Mouse (Mus musculus) testis, postnatal 10 days (tissue): ENCODE measurements at regions not wholly inside any gene's neighbourhood (a gene's known extent, or its start where the extent isn't known, plus 50 kb on each side); places are given as distances from the start of the nearest gene placed in this dataset.
"Not testable (repeated sequence)": the region's sequence is repeated elsewhere in the genome, so short reads cannot be mapped to it uniquely, and the experiment has no call there.

Experiments
- DNase-seq: peaks from one replicate; pipeline ENCODE4 v3.0.0; 2021; ENCODE audit warnings: low spot score

GRCm38 (mm10) chr5:148776796-148777659, 152.1 kb downstream of the Katnal1 start:
- DNase-seq = no peak

GRCm38 (mm10) chr5:148775232-148775631, 153.9 kb downstream of the Katnal1 start:
- DNase-seq = no peak

GRCm38 (mm10) chr5:148774446-148774845, 154.7 kb downstream of the Katnal1 start:
- DNase-seq = no peak

GRCm38 (mm10) chr5:148769452-148769851, 159.7 kb downstream of the Katnal1 start:
- no peak for DNase-seq

- no peak for DNase-seq
Measured at GRCm38 (mm10) chr5:148768346-148768745, 160.8 kb downstream of the Katnal1 start.

- no peak for DNase-seq
Measured at GRCm38 (mm10) chr5:148765993-148766392, 163.1 kb downstream of the Katnal1 start.

- no peak for DNase-seq
Measured at GRCm38 (mm10) chr5:148760108-148760507, 169.0 kb downstream of the Katnal1 start.

- no peak for DNase-seq
Measured at GRCm38 (mm10) chr5:148758786-148759185, 170.3 kb downstream of the Katnal1 start.

- DNase-seq = no peak
Measured at GRCm38 (mm10) chr5:148757715-148758114, 171.4 kb downstream of the Katnal1 start.

GRCm38 (mm10) chr5:148757236-148757635, 171.9 kb downstream of the Katnal1 start:
- DNase-seq = no peak

GRCm38 (mm10) chr5:148756246-148756930, 172.7 kb downstream of the Katnal1 start:
- peak; percentile 63 for DNase-seq

GRCm38 (mm10) chr5:148755807-148756206, 173.3 kb downstream of the Katnal1 start:
- no peak for DNase-seq

- no peak for DNase-seq
Measured at GRCm38 (mm10) chr5:148754896-148755295, 174.2 kb downstream of the Katnal1 start.

GRCm38 (mm10) chr5:148754363-148754762, 174.8 kb downstream of the Katnal1 start:
- no peak for DNase-seq

GRCm38 (mm10) chr5:148753457-148753856, 175.7 kb downstream of the Katnal1 start:
- no peak for DNase-seq

- DNase-seq = no peak
Measured at GRCm38 (mm10) chr5:148751980-148752379, 177.1 kb downstream of the Katnal1 start.

GRCm38 (mm10) chr5:148750002-148750734, 179.0 kb downstream of the Katnal1 start:
- DNase-seq = no peak

GRCm38 (mm10) chr5:148747972-148748764, 181.0 kb downstream of the Katnal1 start:
- DNase-seq = no peak

GRCm38 (mm10) chr5:148747549-148747948, 181.6 kb downstream of the Katnal1 start:
- DNase-seq = no peak

- not testable (repeated sequence) for DNase-seq
Measured at GRCm38 (mm10) chr5:148746726-148747125, 182.4 kb downstream of the Katnal1 start.

- no peak for DNase-seq
Measured at GRCm38 (mm10) chr5:148744676-148745391, 184.3 kb downstream of the Katnal1 start.
